Mouse (Mus musculus) midbrain, embryonic 14.5 days (tissue): ENCODE results near the gene Cox7a2. TPM values are rescaled to one million over a fixed set of nuclear protein-coding genes. Genes with fewer than 3 reads are reported as not detected.

Experiments used
- ATAC-seq: fragments of 200-750 bp; cut with Nextera tagmentation; 2 replicates; pipeline ENCODE4 v1.8.0; 2017; ENCODE audit warnings: moderate number of reproducible peaks, moderate library complexity; ENCODE audit not compliant: low FRiP score, low TSS enrichment
- DNase-seq: peaks from one replicate; pipeline ENCODE4 v3.0.0-alpha.2; 2015
- H3K27ac ChIP-seq: fragments of 300-500 bp; sonication (generic); replicated peaks from 2 replicates; pipeline ENCODE4 v1.5.1; 2014; ENCODE audit warnings: mild to moderate bottlenecking, low read depth, low read length, moderate library complexity
- H3K27me3 ChIP-seq: fragments of 300-500 bp; sonication (generic); 2 replicates; pipeline ENCODE4 v1.6.1; 2014; ENCODE audit warnings: low read length, control low read depth, mixed read lengths; ENCODE audit not compliant: control insufficient read depth, insufficient read depth
- H3K36me3 ChIP-seq: fragments of 300-500 bp; sonication (generic); 2 replicates; pipeline ENCODE4 v1.6.1; 2014; ENCODE audit warnings: low read length, control low read depth; ENCODE audit not compliant: control insufficient read depth, insufficient read depth
- H3K4me1 ChIP-seq: fragments of 300-500 bp; sonication (generic); 2 replicates; pipeline ENCODE4 v1.6.1; 2014; ENCODE audit warnings: mild to moderate bottlenecking, antibody characterized with exemption, low read length, control low read depth; ENCODE audit not compliant: control insufficient read depth, insufficient read depth
- H3K4me2 ChIP-seq: fragments of 300-500 bp; sonication (generic); 2 replicates; pipeline ENCODE4 v1.6.1; 2014; ENCODE audit warnings: mild to moderate bottlenecking, low read length, moderate library complexity
- H3K4me3 ChIP-seq: fragments of 300-500 bp; sonication (generic); replicated peaks from 2 replicates; pipeline ENCODE4 v1.5.1; 2014; ENCODE audit warnings: low read depth, low read length
- H3K9ac ChIP-seq: fragments of 300-500 bp; sonication (generic); replicated peaks from 2 replicates; pipeline ENCODE4 v1.6.1; 2014; ENCODE audit warnings: mild to moderate bottlenecking, low read length, moderate library complexity
- H3K9me3 ChIP-seq: fragments of 300-500 bp; sonication (generic); 2 replicates; pipeline ENCODE4 v1.6.1; 2016; ENCODE audit warnings: low read length, control low read depth, mixed read lengths; ENCODE audit not compliant: control insufficient read depth
- WGBS: fragments of 180-500 bp; shearing (Covaris S2); extraction: QIAGEN DNeasy Blood & Tissue Kit; methylation state at CpG from one replicate; pipeline ENCODE4 v1.1.7; 2014; 5-methylcytosine and 5-hydroxymethylcytosine counted together
- polyA plus RNA-seq: library from polyadenylated mRNA; unstranded; fragments of >200 nt; fragmentation: Nextera tagmentation; extraction: Ambion mirVana; gene quantifications from 2 replicates; pipeline ENCODE4 v1.2.1, GENCODE M21; 2014

Cox7a2 gene
- polyA plus RNA-seq, result 778 and 998 TPM in 2 replicates

DNA sequence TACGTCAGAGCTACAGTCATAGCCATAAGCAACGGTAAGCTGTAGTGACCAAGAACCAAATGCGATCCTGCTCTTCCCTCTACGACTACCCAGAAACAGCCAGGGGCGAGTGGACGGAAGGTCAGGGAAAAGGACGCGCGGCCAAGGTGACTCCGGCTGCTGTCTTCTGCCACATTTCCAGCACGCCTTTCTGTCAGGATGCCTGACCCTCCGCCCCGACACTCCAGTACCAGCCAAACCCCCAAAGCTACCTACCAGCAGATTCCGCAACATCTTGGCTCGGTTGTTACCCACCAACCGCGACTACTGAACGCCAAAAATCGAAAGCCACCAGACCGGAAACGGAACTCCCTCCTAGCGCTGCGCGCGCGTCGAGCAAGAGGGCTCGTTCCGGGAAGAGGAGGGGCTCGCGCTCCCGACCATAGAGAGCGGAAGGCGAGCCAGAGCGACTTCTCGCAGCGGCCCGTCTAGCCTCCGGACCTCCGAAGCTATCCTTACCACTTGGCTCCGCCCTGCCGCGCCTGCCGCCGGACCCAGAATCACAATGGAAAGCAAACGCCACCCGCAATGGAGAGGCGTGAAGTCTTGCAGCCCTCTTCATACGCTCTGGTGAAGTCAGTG lies at the start of gene Cox7a2:
Cox7a2 (minus strand) TSS at position 494 of the 621 bp plus-strand sequence.
- DNase-seq, result peak; percentile 98
- Histone ChIP-seq H3K4me1 (peaks cover 7% of the 10 kb centered on the region; the same call in 1 of the 2 replicates), H3K27ac (peak within 1 kb of the TSS; percentile 89), H3K36me3 (peaks cover 24% of the 10 kb centered on the region), H3K4me2 (peak within 1 kb of the TSS; percentile 79), H3K4me3 (peak within 1 kb of the TSS; percentile 60), H3K9ac (peak within 1 kb of the TSS; percentile 67), H3K27me3 (no peaks in the 10 kb centered on the region), H3K9me3 (no peaks in the 10 kb centered on the region)
- under 1% methylated on average over 49 of the region's 49 CpGs for WGBS
- peak; percentile 99 for ATAC-seq

DNA sequence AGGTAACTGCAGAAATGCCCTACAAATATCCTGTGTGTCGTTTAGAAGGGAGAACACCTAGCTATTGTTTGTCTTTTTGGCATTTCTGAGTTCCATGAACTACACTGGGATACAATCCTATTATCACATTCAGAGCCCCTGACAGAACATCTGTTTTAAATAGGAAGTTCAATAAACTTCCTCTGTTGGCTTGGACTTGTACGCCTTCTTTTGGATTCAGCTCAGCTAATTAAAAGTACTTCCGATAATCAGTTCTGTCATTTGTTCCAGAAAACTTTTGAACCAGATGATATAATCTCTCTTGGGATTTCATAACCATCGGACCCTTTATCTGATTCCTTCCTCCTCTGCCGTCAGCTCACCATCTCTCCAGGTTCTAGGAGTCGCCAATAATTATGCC lies 49.7 kb upstream of the Cox7a2 start:
- no peak for ATAC-seq
- 76% methylated on average over 6 of the region's 6 CpGs for WGBS

DNA sequence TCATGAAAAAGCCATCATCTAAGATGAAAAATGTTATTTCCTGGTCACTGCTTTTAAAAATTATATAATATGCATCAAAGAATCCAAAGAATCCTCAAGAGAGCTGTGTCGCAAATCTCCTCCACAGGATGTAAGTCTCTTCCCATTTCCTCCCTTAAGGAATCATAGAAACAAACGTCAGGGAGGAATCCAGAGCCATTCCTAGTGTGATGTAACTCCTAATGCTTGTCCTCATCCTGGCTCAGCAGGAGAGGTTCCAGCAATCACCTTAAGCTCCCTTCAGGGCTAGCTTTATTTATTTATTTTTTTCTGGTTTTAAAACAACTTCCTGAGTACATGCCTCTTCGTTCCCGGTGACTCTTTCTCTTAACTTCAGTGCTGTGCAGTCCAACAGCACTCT lies 47.5 kb upstream of the Cox7a2 start:
- WGBS, result 71% methylated on average over 4 of the region's 4 CpGs
- no peak overlapping the region for H3K4me2 ChIP-seq
- H3K9ac ChIP-seq, result no peak overlapping the region
- H3K36me3 ChIP-seq, result no peaks in the 10 kb centered on the region
- no peak for DNase-seq
- H3K4me3 ChIP-seq, result no peak overlapping the region
- H3K27me3 ChIP-seq, result no peaks in the 10 kb centered on the region
- ATAC-seq, result no peak
- no peaks in the 10 kb centered on the region for H3K9me3 ChIP-seq
- H3K27ac ChIP-seq, result no peak overlapping the region
- H3K4me1 ChIP-seq, result no peaks in the 10 kb centered on the region

More for the DNA sequence above, 49.7 kb upstream of the Cox7a2 start:
- Histone ChIP-seq H3K4me2 (no peak overlapping the region), H3K36me3 (no peaks in the 10 kb centered on the region), H3K9me3 (no peaks in the 10 kb centered on the region), H3K9ac (no peak overlapping the region), H3K27ac (no peak overlapping the region), H3K4me3 (no peak overlapping the region), H3K27me3 (no peaks in the 10 kb centered on the region), H3K4me1 (no peaks in the 10 kb centered on the region)
- no peak for DNase-seq

DNA sequence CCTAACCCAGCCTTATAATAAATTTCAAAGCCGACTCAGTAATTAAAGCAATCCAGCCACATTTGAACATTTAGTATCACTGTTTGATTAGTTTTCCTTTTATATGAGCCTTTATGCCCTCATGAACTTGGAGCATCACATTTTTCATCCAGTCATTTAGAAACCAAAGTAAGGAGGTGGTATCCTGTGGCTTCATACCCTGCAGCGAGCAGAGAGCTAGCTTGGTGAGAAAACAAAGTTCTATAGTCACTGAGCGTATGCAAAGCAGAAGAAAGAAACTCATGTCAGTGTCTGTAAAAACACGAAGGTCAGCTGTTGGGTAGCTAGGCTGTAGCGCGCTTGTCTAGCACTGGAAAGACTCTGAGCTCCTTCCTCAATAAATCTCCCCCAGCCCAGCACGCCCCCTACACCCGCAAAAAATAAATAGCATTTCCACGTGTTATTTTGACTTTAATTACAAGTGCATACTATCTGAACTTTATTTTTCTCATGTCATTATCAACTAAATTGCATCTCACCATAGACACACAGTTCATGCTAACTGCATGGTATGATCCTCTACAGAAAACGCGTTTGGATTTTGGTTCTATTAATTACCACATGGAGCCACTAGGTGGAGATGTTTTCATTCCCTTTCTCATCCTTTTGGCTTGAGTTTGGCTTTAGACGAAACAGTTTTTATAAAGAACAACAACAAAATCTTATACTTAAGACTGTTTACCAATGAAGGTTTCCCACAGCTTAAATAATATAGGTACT lies 46.8 kb upstream of the Cox7a2 start:
- Histone ChIP-seq H3K4me2 (no peak overlapping the region), H3K36me3 (no peaks in the 10 kb centered on the region), H3K4me3 (no peak overlapping the region), H3K9me3 (no peaks in the 10 kb centered on the region), H3K27ac (no peak overlapping the region), H3K27me3 (no peaks in the 10 kb centered on the region), H3K4me1 (no peaks in the 10 kb centered on the region), H3K9ac (no peak overlapping the region)
- 47% methylated on average over 12 of the region's 12 CpGs for WGBS
- DNase-seq (peak; percentile 86), ATAC-seq (peak; percentile 34; the same call in 1 of the 2 replicates)

DNA sequence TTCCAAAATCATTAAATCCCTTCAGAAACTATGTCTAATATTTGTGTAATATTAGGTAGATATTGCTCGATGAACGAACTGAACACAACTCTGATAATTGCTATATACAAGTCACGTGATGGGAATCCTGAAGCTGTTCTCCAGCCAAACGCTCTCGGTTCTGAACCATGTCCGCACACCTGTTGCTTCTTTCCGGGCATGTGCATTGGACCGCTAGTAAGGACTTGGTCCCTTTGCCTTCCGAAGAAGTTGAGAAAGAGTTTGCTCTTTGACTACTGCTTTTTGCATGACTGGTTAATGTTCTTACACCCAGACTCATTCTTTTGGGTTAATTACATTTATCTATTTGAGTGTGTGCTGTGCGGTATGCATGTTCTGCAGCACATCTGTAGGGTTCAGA lies 45.7 kb upstream of the Cox7a2 start:
- H3K4me3 ChIP-seq, result no peak overlapping the region
- ATAC-seq (no peak), DNase-seq (no peak)
- 93% methylated on average over 10 of the region's 10 CpGs for WGBS
- no peak overlapping the region for H3K4me2 ChIP-seq
- no peaks in the 10 kb centered on the region for H3K36me3 ChIP-seq
- no peak overlapping the region for H3K27ac ChIP-seq
- H3K4me1 ChIP-seq, result no peaks in the 10 kb centered on the region
- H3K9me3 ChIP-seq, result no peaks in the 10 kb centered on the region
- no peaks in the 10 kb centered on the region for H3K27me3 ChIP-seq
- no peak overlapping the region for H3K9ac ChIP-seq

DNA sequence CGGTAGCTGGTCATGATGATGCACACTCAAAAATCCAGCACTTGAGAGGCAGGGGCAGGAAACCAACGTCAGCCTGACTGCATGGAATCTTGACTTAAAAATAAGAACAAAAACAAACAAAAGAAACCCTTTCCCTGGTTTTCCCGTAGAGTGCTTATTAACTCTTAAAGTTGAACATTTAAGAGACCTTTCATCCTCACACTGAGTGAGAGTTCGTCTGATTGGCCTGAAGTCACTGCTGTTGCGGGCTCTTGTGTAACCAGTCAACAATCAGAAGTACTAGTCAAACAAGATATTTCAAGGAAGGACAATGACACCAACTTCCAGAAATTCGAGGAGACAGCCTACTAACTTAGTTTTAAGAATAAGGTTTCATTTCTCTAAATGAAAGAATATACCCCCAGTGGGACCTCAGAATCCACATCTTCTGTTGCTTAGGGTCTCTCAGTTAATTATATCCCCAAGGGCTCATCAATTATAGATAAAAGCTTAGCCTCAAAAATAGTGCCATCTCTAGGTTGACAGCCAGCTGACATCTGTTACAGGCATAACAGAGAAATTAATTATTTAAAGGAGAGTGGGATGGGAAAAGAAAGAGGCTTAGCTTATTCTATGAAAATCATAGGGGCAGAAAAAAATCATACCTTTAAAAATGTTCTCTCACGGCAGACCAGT lies 36.9 kb upstream of the Cox7a2 start:
- Histone ChIP-seq H3K9me3 (no peaks in the 10 kb centered on the region), H3K9ac (no peak overlapping the region), H3K4me1 (peaks cover 11% of the 10 kb centered on the region), H3K27ac (no peak overlapping the region), H3K36me3 (no peaks in the 10 kb centered on the region), H3K4me3 (no peak overlapping the region), H3K27me3 (no peaks in the 10 kb centered on the region), H3K4me2 (no peak overlapping the region)
- peak; percentile 60 for DNase-seq
- no peak for ATAC-seq
- 61% methylated on average over 7 of the region's 7 CpGs for WGBS

DNA sequence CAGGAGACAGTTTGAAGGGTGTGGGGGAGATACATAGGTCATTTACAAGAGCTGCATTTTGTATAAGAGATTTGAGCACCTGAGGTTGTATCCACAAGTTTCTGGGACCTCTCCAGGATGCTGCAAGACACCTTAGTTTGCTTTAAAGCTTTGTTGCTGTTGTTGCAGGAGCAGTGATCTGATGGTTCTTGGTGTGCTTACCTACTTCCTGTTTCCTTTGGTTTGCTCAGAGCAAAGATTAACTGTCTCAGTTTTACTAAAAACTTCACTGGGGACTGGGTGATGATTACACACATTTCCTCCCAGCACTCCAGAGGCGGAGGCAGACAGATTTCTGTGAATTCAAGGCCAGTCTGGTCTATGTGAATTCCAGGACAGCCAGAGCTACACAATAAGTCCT lies 35.4 kb upstream of the Cox7a2 start:
- Histone ChIP-seq H3K9me3 (no peaks in the 10 kb centered on the region), H3K27me3 (no peaks in the 10 kb centered on the region), H3K36me3 (no peaks in the 10 kb centered on the region), H3K9ac (no peak overlapping the region), H3K4me2 (no peak overlapping the region), H3K4me3 (no peak overlapping the region), H3K27ac (no peak overlapping the region), H3K4me1 (peaks cover 17% of the 10 kb centered on the region)
- WGBS, result 95% methylated on average over 1 of the region's 1 CpGs
- DNase-seq, result no peak
- ATAC-seq, result no peak

DNA sequence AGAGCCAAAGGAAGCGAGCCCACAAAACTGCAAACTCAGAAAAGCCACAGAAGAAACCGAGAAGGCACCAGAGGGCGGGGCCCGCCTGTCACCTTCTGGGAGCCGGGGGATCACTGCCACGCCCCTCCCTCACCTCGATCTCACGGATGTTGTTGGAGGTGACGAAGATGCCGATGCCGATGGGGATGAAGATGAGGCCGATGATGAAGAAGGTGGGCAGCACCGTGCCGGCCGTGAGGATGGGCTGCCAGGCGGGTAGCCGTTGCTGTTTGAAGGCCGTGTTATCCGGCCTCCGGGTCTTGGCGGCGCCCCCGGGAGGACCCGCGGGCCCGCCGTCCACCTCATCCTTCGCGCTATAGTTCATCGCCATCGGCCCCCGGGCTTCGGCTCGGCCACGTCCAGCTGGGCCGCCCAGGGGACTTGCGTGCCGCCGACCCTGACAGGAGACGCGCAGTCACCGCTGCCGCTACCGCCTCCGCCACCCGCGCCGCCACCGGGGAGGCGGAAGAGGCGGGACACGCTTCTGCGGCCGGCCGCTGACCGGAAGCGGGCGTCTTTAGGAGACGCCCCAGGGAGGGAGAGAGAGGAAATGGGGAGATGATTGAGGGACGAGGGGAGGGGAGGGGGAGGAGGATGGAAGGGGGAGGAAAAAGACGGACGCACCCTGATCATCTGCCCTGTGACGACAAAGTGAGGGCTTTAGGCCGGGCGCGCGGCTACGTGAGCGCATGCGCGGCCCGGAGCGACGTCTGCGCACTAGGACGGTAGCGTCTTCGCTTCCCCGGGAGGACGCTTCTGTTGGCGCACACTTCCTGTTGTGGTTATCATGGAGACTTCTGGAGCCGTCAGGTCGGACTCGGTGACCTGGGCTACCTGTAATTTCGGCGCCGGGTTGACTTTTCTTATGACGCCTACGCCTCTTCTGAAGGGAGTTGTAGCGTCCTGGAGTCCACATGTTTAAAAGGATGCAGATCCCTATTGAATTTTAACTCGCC lies 33.5 kb upstream of the Cox7a2 start, which contains the start of gene Tmem30a:
Tmem30a (minus strand) TSS at position 667 of the 995 bp plus-strand sequence.
- peaks cover 17% of the 10 kb centered on the region for H3K4me1 ChIP-seq
- H3K4me2 ChIP-seq, result peak within 1 kb of the TSS; percentile 59
- H3K9ac ChIP-seq, result peak within 1 kb of the TSS; percentile 92
- peak; percentile 99 for DNase-seq
- H3K4me3 ChIP-seq, result peak within 1 kb of the TSS; percentile 96
- H3K36me3 ChIP-seq, result no peaks in the 10 kb centered on the region
- no peaks in the 10 kb centered on the region for H3K27me3 ChIP-seq
- no peaks in the 10 kb centered on the region for H3K9me3 ChIP-seq
- H3K27ac ChIP-seq, result peak within 1 kb of the TSS; percentile 87
- under 1% methylated on average over 91 of the region's 91 CpGs for WGBS
- peak; percentile 98 for ATAC-seq
